Mouse (Mus musculus) small intestine, adult 2 months (tissue): ENCODE results near the gene Cul1.

Experiments used
- CTCF ChIP-seq: fragments of 200-500 bp; IDR thresholded peaks from 2 replicates; pipeline ENCODE4 v1.5.1; 2012; ENCODE audit warnings: low read depth, mild to moderate bottlenecking, control low read depth, inconsistent platforms, low read length, moderate library complexity, mixed read lengths; ENCODE audit not compliant: insufficient replicate concordance, insufficient read length; ENCODE audit errors: extremely low read depth
- POLR2A ChIP-seq: fragments of 200-500 bp; IDR thresholded peaks from 2 replicates; pipeline ENCODE4 v1.6.1; 2012; ENCODE audit warnings: low read depth, mild to moderate bottlenecking, control low read depth, inconsistent platforms, low read length, moderate library complexity

DNA sequence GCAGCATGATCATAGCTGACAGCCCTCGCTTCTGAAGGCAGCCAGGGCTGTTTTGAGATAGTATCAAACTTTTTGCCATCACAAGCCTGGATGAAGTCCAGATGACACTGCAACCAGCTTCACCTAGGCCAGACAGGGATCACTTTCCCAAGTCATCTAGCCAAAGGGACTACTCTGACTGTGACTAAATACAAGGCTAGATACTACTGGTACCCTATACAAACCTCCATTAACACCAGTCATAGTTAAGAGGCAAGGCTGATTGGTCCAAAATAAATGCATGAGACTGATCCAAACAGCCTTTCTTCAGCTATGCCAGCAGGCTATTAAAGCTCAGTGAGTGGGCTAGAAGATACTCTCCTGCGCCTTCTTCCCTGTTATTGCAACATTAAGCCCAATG is 119.7 kb downstream of the Cul1 start:
- TF ChIP-seq CTCF = no peak
- no peak for TF ChIP-seq POLR2A
